Mouse (Mus musculus) heart, adult 2 months (tissue): ENCODE results near the gene Pex16.

Experiments
- EP300 ChIP-seq: fragments of 200-500 bp; IDR thresholded peaks from 2 replicates; pipeline ENCODE4 v1.6.1; 2011; ENCODE audit warnings: low read depth, low read length, control low read depth; ENCODE audit not compliant: insufficient read depth
- POLR2A ChIP-seq: fragments of 200-500 bp; IDR thresholded peaks from 2 replicates; pipeline ENCODE4 v1.6.1; 2011; ENCODE audit warnings: mild to moderate bottlenecking, low read depth, low read length, control low read depth; ENCODE audit not compliant: insufficient read depth

- TF ChIP-seq EP300 (no peak), POLR2A (no peak)
Observed at GRCm38 (mm10) chr2:92411705-92412104, 37.2 kb downstream of the Pex16 start.
